Mouse (Mus musculus): ENCODE measurements at regions not wholly inside any gene's neighbourhood (a gene's known extent, or its start where the extent isn't known, plus 50 kb on each side); places are given as distances from the start of the nearest gene placed in this dataset.

- TF ChIP-seq USF1 (IDR thresholded peaks at IDR 0.05; ENCODE audit: low read depth, low read length) = no peak
- TF ChIP-seq EP300 (IDR thresholded peaks at IDR 0.05; ENCODE audit: low read length) = peak; percentile 69
- no peak for TF ChIP-seq CTCF (conservative IDR thresholded peaks at IDR 0.05 in 1 of 2, IDR thresholded peaks at IDR 0.05 in 1 of 2; ENCODE audit: low read depth in 2 of 2, low read length in 2 of 2)
- no peak for TF ChIP-seq MAX (IDR thresholded peaks at IDR 0.05; ENCODE audit: low read length)
Measured at GRCm38 (mm10) chr2:170259662-170260457, 112.0 kb upstream of the Zfp217 start.
